Mouse (Mus musculus): ENCODE data around the gene Trim29. TPM values are rescaled to one million over a fixed set of nuclear protein-coding genes. Genes with fewer than 3 reads are reported as not detected.

Gene Trim29
- polyA plus RNA-seq, 1 experiment from 2014 or later, result 1.3 TPM

- Histone ChIP-seq H3K27me3 (ENCODE audit: control insufficient read depth, insufficient read depth, low read depth, low read length) (no peaks in the 10 kb centered on the region), H3K36me3 (ENCODE audit: control insufficient read depth, insufficient read depth, low read length) (no peaks in the 10 kb centered on the region), H3K4me1 (replicated peaks; ENCODE audit: control insufficient read depth, insufficient read depth, low read length) (no peaks in the 10 kb centered on the region), H3K4me2 (ENCODE audit: low read depth, low read length) (no peak overlapping the region), H3K9me3 (ENCODE audit: control insufficient read depth, low read length) (no peaks in the 10 kb centered on the region), H3K27ac (ENCODE audit: low read length) (no peak overlapping the region), H3K9ac (ENCODE audit: low read length) (no peak overlapping the region), H3K4me3 (ENCODE audit: low read length) (no peak overlapping the region)
- ATAC-seq (ENCODE audit: low read depth), result no peak
- 26% methylated on average over 3 of the region's 3 CpGs for WGBS
Measured at GRCm38 (mm10) chr9:43325486-43325885, 14.8 kb downstream of the Trim29 start.

GRCm38 (mm10) chr9:43326015-43326631, 15.5 kb downstream of the Trim29 start:
- Histone ChIP-seq H3K4me2 (ENCODE audit: low read depth, low read length) (no peak overlapping the region), H3K4me3 (ENCODE audit: low read length) (no peak overlapping the region), H3K36me3 (ENCODE audit: control insufficient read depth, insufficient read depth, low read length) (no peaks in the 10 kb centered on the region), H3K9ac (ENCODE audit: low read length) (no peak overlapping the region), H3K9me3 (ENCODE audit: control insufficient read depth, low read length) (no peaks in the 10 kb centered on the region), H3K27me3 (ENCODE audit: control insufficient read depth, insufficient read depth, low read depth, low read length) (no peaks in the 10 kb centered on the region), H3K4me1 (replicated peaks; ENCODE audit: control insufficient read depth, insufficient read depth, low read length) (no peaks in the 10 kb centered on the region), H3K27ac (ENCODE audit: low read length) (no peak overlapping the region)
- 41% methylated on average over 7 of the region's 7 CpGs for WGBS
- no peak for ATAC-seq (ENCODE audit: low read depth)

GRCm38 (mm10) chr9:43327182-43328129, 16.8 kb downstream of the Trim29 start:
- H3K4me3 ChIP-seq (ENCODE audit: low read length), result no peak overlapping the region
- no peak for ATAC-seq (ENCODE audit: low read depth)
- no peaks in the 10 kb centered on the region for H3K36me3 ChIP-seq (ENCODE audit: control insufficient read depth, insufficient read depth, low read length)
- no peaks in the 10 kb centered on the region for H3K9me3 ChIP-seq (ENCODE audit: control insufficient read depth, low read length)
- H3K9ac ChIP-seq (ENCODE audit: low read length), result no peak overlapping the region
- H3K27me3 ChIP-seq (ENCODE audit: control insufficient read depth, insufficient read depth, low read depth, low read length), result no peaks in the 10 kb centered on the region
- no peak overlapping the region for H3K27ac ChIP-seq (ENCODE audit: low read length)
- H3K4me2 ChIP-seq (ENCODE audit: low read depth, low read length), result no peak overlapping the region
- WGBS, result 39% methylated on average over 21 of the region's 21 CpGs
- H3K4me1 ChIP-seq (replicated peaks; ENCODE audit: control insufficient read depth, insufficient read depth, low read length), result no peaks in the 10 kb centered on the region

GRCm38 (mm10) chr9:43330426-43330825, 19.8 kb downstream of the Trim29 start:
- H3K9me3 ChIP-seq (ENCODE audit: control insufficient read depth, low read length), result no peaks in the 10 kb centered on the region
- H3K27ac ChIP-seq (ENCODE audit: low read length), result no peak overlapping the region
- WGBS, result 36% methylated on average over 5 of the region's 5 CpGs
- no peak for ATAC-seq (ENCODE audit: low read depth)
- H3K4me3 ChIP-seq (ENCODE audit: low read length), result no peak overlapping the region
- no peak overlapping the region for H3K9ac ChIP-seq (ENCODE audit: low read length)
- H3K4me2 ChIP-seq (ENCODE audit: low read depth, low read length), result no peak overlapping the region
- H3K27me3 ChIP-seq (ENCODE audit: control insufficient read depth, insufficient read depth, low read depth, low read length), result no peaks in the 10 kb centered on the region; the same call in 1 of the 2 replicates
- no peaks in the 10 kb centered on the region for H3K4me1 ChIP-seq (replicated peaks; ENCODE audit: control insufficient read depth, insufficient read depth, low read length)
- H3K36me3 ChIP-seq (ENCODE audit: control insufficient read depth, insufficient read depth, low read length), result no peaks in the 10 kb centered on the region

GRCm38 (mm10) chr9:43331476-43332471, 21.1 kb downstream of the Trim29 start:
- ATAC-seq (ENCODE audit: low read depth), result no peak
- no peak overlapping the region for H3K4me3 ChIP-seq (ENCODE audit: low read length)
- no peak overlapping the region for H3K9ac ChIP-seq (ENCODE audit: low read length)
- no peaks in the 10 kb centered on the region; the same call in 1 of the 2 replicates for H3K27me3 ChIP-seq (ENCODE audit: control insufficient read depth, insufficient read depth, low read depth, low read length)
- H3K27ac ChIP-seq (ENCODE audit: low read length), result no peak overlapping the region
- no peak overlapping the region for H3K4me2 ChIP-seq (ENCODE audit: low read depth, low read length)
- no peaks in the 10 kb centered on the region for H3K9me3 ChIP-seq (ENCODE audit: control insufficient read depth, low read length)
- H3K36me3 ChIP-seq (ENCODE audit: control insufficient read depth, insufficient read depth, low read length), result no peaks in the 10 kb centered on the region
- H3K4me1 ChIP-seq (replicated peaks; ENCODE audit: control insufficient read depth, insufficient read depth, low read length), result no peaks in the 10 kb centered on the region
- 49% methylated on average over 8 of the region's 8 CpGs for WGBS

GRCm38 (mm10) chr9:43334476-43334875, 23.8 kb downstream of the Trim29 start:
- WGBS, result 72% methylated on average over 8 of the region's 8 CpGs
- no peak for ATAC-seq (ENCODE audit: low read depth)
- Histone ChIP-seq H3K9ac (ENCODE audit: low read length) (no peak overlapping the region), H3K4me3 (ENCODE audit: low read length) (no peak overlapping the region), H3K9me3 (ENCODE audit: control insufficient read depth, low read length) (no peaks in the 10 kb centered on the region), H3K4me2 (ENCODE audit: low read depth, low read length) (no peak overlapping the region), H3K36me3 (ENCODE audit: control insufficient read depth, insufficient read depth, low read length) (no peaks in the 10 kb centered on the region), H3K27me3 (ENCODE audit: control insufficient read depth, insufficient read depth, low read depth, low read length) (no peaks in the 10 kb centered on the region; the same call in 1 of the 2 replicates), H3K4me1 (replicated peaks; ENCODE audit: control insufficient read depth, insufficient read depth, low read length) (no peaks in the 10 kb centered on the region), H3K27ac (ENCODE audit: low read length) (no peak overlapping the region)

GRCm38 (mm10) chr9:43337636-43338035, 27.0 kb downstream of the Trim29 start:
- H3K9me3 ChIP-seq (ENCODE audit: control insufficient read depth, low read length), result no peaks in the 10 kb centered on the region
- no peak overlapping the region for H3K9ac ChIP-seq (ENCODE audit: low read length)
- no peaks in the 10 kb centered on the region; the same call in 1 of the 2 replicates for H3K27me3 ChIP-seq (ENCODE audit: control insufficient read depth, insufficient read depth, low read depth, low read length)
- ATAC-seq (ENCODE audit: low read depth), result no peak
- 47% methylated on average over 4 of the region's 4 CpGs for WGBS
- no peak overlapping the region for H3K4me2 ChIP-seq (ENCODE audit: low read depth, low read length)
- H3K4me1 ChIP-seq (replicated peaks; ENCODE audit: control insufficient read depth, insufficient read depth, low read length), result no peaks in the 10 kb centered on the region
- no peak overlapping the region for H3K27ac ChIP-seq (ENCODE audit: low read length)
- H3K4me3 ChIP-seq (ENCODE audit: low read length), result no peak overlapping the region
- no peaks in the 10 kb centered on the region for H3K36me3 ChIP-seq (ENCODE audit: control insufficient read depth, insufficient read depth, low read length)

- no peak overlapping the region for H3K27ac ChIP-seq (ENCODE audit: low read length)
Measured at GRCm38 (mm10) chr9:43338067-43338466, 27.4 kb downstream of the Trim29 start.

More at GRCm38 (mm10) chr9:43338067-43338466, 27.4 kb downstream of the Trim29 start:
- Histone ChIP-seq H3K36me3 (ENCODE audit: control insufficient read depth, insufficient read depth, low read length) (no peaks in the 10 kb centered on the region), H3K27me3 (ENCODE audit: control insufficient read depth, insufficient read depth, low read depth, low read length) (no peaks in the 10 kb centered on the region; the same call in 1 of the 2 replicates), H3K4me3 (ENCODE audit: low read length) (no peak overlapping the region), H3K4me1 (replicated peaks; ENCODE audit: control insufficient read depth, insufficient read depth, low read length) (no peaks in the 10 kb centered on the region), H3K4me2 (ENCODE audit: low read depth, low read length) (no peak overlapping the region), H3K9ac (ENCODE audit: low read length) (no peak overlapping the region), H3K9me3 (ENCODE audit: control insufficient read depth, low read length) (no peaks in the 10 kb centered on the region)
- no peak for ATAC-seq (ENCODE audit: low read depth)
- 49% methylated on average over 5 of the region's 5 CpGs for WGBS

Measured in lung, embryonic 16.5 days (tissue).